Mouse (Mus musculus) limb, embryonic 11.5 days (tissue): ENCODE measurements at regions not wholly inside any gene's neighbourhood (a gene's known extent, or its start where the extent isn't known, plus 50 kb on each side); places are given as distances from the start of the nearest gene placed in this dataset.

ENCODE experiments used
- ATAC-seq: fragments of 200-750 bp; cut with Nextera tagmentation; 2 replicates; pipeline ENCODE4 v1.8.0; 2017; ENCODE audit warnings: low read depth; ENCODE audit not compliant: insufficient number of reproducible peaks, low FRiP score, low TSS enrichment
- DNase-seq: peaks from one replicate; pipeline ENCODE4 v3.0.0-alpha.2; 2015; ENCODE audit warnings: low spot score
- H3K27ac ChIP-seq: fragments of 300-500 bp; sonication (generic); replicated peaks from 2 replicates; pipeline ENCODE4 v1.5.1; 2014; ENCODE audit warnings: low read depth, mild to moderate bottlenecking, low read length
- H3K27me3 ChIP-seq: fragments of 300-500 bp; sonication (generic); 2 replicates; pipeline ENCODE4 v1.6.1; 2014; ENCODE audit warnings: mild to moderate bottlenecking, low read length, mixed read lengths; ENCODE audit not compliant: control insufficient read depth, insufficient read depth
- H3K36me3 ChIP-seq: fragments of 300-500 bp; sonication (generic); 2 replicates; pipeline ENCODE4 v1.6.1; 2014; ENCODE audit warnings: mild to moderate bottlenecking, low read length, moderate library complexity, mixed read lengths; ENCODE audit not compliant: control insufficient read depth, insufficient read depth
- H3K4me1 ChIP-seq: fragments of 300-500 bp; sonication (generic); 2 replicates; pipeline ENCODE4 v1.6.1; 2014; ENCODE audit warnings: low read length, mixed read lengths; ENCODE audit not compliant: control insufficient read depth, insufficient read depth
- H3K4me2 ChIP-seq: fragments of 300-500 bp; sonication (generic); 2 replicates; pipeline ENCODE4 v1.6.1; 2014; ENCODE audit warnings: low read depth, mild to moderate bottlenecking, moderate library complexity; ENCODE audit not compliant: severe bottlenecking
- H3K4me3 ChIP-seq: fragments of 300-500 bp; sonication (generic); 2 replicates; pipeline ENCODE4 v1.5.1; 2014; ENCODE audit warnings: low read depth, low read length
- H3K9ac ChIP-seq: fragments of 300-500 bp; sonication (generic); 2 replicates; pipeline ENCODE4 v1.6.1; 2014; ENCODE audit warnings: mild to moderate bottlenecking, low read length
- H3K9me3 ChIP-seq: fragments of 300-500 bp; sonication (generic); 2 replicates; pipeline ENCODE4 v1.6.1; 2016; ENCODE audit warnings: low read length; ENCODE audit not compliant: control insufficient read depth
- WGBS: fragments of 180-500 bp; shearing (Covaris S2); extraction: QIAGEN DNeasy Blood & Tissue Kit; methylation state at CpG from one replicate; pipeline ENCODE4 v1.1.7; 2014; 5-methylcytosine and 5-hydroxymethylcytosine counted together

GRCm38 (mm10) chr13:54301110-54301509, 70.0 kb upstream of the Cplx2 start:
- no peak for ATAC-seq
- no peaks in the 10 kb centered on the region for H3K27me3 ChIP-seq
- H3K4me2 ChIP-seq, result no peak overlapping the region
- H3K4me1 ChIP-seq, result peaks cover 8% of the 10 kb centered on the region
- no peak overlapping the region for H3K9ac ChIP-seq
- WGBS, result 35% methylated on average over 1 of the region's 1 CpGs
- no peaks in the 10 kb centered on the region for H3K9me3 ChIP-seq
- H3K4me3 ChIP-seq, result no peak overlapping the region
- H3K27ac ChIP-seq, result no peak overlapping the region
- no peak for DNase-seq
- no peaks in the 10 kb centered on the region for H3K36me3 ChIP-seq

- 27% methylated on average over 6 of the region's 6 CpGs for WGBS
- H3K9me3 ChIP-seq, result no peaks in the 10 kb centered on the region
- H3K27me3 ChIP-seq, result no peaks in the 10 kb centered on the region
- no peak overlapping the region for H3K4me3 ChIP-seq
- H3K27ac ChIP-seq, result no peak overlapping the region
- no peak for ATAC-seq
- no peak overlapping the region for H3K4me2 ChIP-seq
- H3K4me1 ChIP-seq, result peaks cover 8% of the 10 kb centered on the region
- DNase-seq, result no peak
- H3K9ac ChIP-seq, result no peak overlapping the region
- no peaks in the 10 kb centered on the region for H3K36me3 ChIP-seq
Observed at GRCm38 (mm10) chr13:54301677-54302076, 69.5 kb upstream of the Cplx2 start.

DNA sequence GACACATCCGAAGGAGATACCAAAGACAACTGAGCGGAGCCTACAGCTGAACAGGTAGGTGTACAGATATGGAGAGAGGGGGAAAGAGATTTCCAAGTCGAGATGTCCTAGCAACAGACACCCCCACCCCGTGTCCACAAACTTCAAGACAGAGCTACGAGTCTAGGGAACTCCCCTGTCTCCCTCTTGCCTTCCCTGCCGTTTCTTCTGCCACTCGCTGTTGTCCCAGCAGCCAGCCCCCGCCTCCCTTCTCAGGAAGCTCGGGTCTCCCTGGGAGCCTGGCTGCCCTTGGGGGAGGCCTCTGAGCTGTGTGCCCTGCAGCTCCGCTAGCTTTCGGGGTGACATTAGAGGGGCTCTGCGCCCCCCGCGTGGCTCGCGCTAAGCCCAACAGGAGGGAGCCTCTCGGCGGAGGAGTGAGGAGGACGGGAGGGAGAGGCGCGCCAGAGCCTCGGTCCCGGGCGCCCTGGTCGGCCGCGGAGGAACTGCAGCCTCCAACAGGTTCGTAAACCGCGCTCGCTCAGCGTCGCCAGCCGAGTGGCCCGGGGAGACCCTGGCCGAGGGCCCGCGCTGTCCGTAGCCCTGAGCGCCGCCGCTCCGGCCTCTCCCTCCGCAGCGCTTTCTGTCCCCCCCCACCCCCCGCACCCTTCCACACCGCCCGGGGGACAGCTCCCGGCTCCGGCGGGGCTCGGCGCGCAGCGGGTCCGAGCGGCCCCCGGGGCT, 68.6 kb upstream of the Cplx2 start:
- H3K9me3 ChIP-seq, result no peaks in the 10 kb centered on the region
- no peaks in the 10 kb centered on the region for H3K27me3 ChIP-seq
- peak; percentile 71 for DNase-seq
- peak overlapping the region; percentile 69 for H3K4me3 ChIP-seq
- ATAC-seq, result peak; percentile 51
- peak overlapping the region; percentile 95 for H3K9ac ChIP-seq
- no peaks in the 10 kb centered on the region for H3K36me3 ChIP-seq
- peaks cover 8% of the 10 kb centered on the region for H3K4me1 ChIP-seq
- peak overlapping the region; percentile 99 for H3K27ac ChIP-seq
- H3K4me2 ChIP-seq, result peak overlapping the region; percentile 79
- under 1% methylated on average over 43 of the region's 58 CpGs for whole genome bisulfite sequencing

GRCm38 (mm10) chr13:54303071-54303924, 67.9 kb upstream of the Cplx2 start:
- DNase-seq (peak; percentile 84), ATAC-seq (peak; percentile 84)
- Histone ChIP-seq H3K4me3 (peak overlapping the region; percentile 69), H3K27ac (peak overlapping the region; percentile 99), H3K36me3 (no peaks in the 10 kb centered on the region), H3K9ac (peak overlapping the region; percentile 95), H3K4me1 (peaks cover 8% of the 10 kb centered on the region), H3K9me3 (no peaks in the 10 kb centered on the region), H3K27me3 (no peaks in the 10 kb centered on the region), H3K4me2 (peak overlapping the region; percentile 79)
- whole genome bisulfite sequencing, result 1% methylated on average over 46 of the region's 54 CpGs

GRCm38 (mm10) chr13:54304251-54304650, 66.9 kb upstream of the Cplx2 start:
- H3K27me3 ChIP-seq, result no peaks in the 10 kb centered on the region
- no peak overlapping the region for H3K4me3 ChIP-seq
- DNase-seq (no peak), ATAC-seq (no peak)
- WGBS, result 62% methylated on average over 5 of the region's 5 CpGs
- H3K27ac ChIP-seq, result no peak overlapping the region
- H3K9ac ChIP-seq, result no peak overlapping the region
- H3K36me3 ChIP-seq, result no peaks in the 10 kb centered on the region
- H3K4me1 ChIP-seq, result peaks cover 8% of the 10 kb centered on the region
- H3K4me2 ChIP-seq, result no peak overlapping the region
- H3K9me3 ChIP-seq, result no peaks in the 10 kb centered on the region

DNA sequence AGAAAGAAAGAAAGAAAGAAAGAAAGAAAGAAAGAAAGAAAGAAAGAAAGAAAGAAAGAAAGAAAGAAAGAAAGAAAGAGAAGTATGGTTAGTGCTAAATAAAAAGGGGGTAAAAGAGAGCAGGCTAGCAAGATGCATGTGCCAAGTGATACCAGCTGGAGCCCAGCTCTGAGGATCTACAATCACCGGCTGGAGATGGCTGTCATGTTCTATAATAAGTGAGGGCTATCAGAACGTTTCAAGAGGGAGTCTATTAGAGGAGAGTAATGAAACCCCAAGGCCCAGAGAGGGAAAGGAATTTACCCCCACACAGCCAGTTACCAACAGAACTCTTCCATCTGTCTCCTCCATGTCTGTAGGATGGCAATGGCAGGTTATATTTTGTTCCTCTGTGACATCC, 62.6 kb upstream of the Cplx2 start:
- DNase-seq, result no peak
- 51% methylated on average over 2 of the region's 2 CpGs for WGBS
- ATAC-seq, result no peak

GRCm38 (mm10) chr13:54309354-54309753, 61.8 kb upstream of the Cplx2 start:
- Histone ChIP-seq H3K36me3 (no peaks in the 10 kb centered on the region), H3K9me3 (no peaks in the 10 kb centered on the region), H3K4me3 (no peak overlapping the region), H3K27me3 (no peaks in the 10 kb centered on the region), H3K27ac (no peak overlapping the region), H3K4me1 (no peaks in the 10 kb centered on the region), H3K9ac (no peak overlapping the region), H3K4me2 (no peak overlapping the region)
- ATAC-seq, result no peak
- WGBS, result 49% methylated on average over 5 of the region's 5 CpGs
- no peak for DNase-seq

More for the DNA sequence above, 62.6 kb upstream of the Cplx2 start:
- Histone ChIP-seq H3K4me1 (peaks cover 6% of the 10 kb centered on the region), H3K27me3 (no peaks in the 10 kb centered on the region), H3K9ac (no peak overlapping the region), H3K27ac (no peak overlapping the region), H3K4me2 (no peak overlapping the region), H3K4me3 (no peak overlapping the region), H3K9me3 (no peaks in the 10 kb centered on the region), H3K36me3 (no peaks in the 10 kb centered on the region)

GRCm38 (mm10) chr13:54310144-54310543, 61.0 kb upstream of the Cplx2 start:
- Histone ChIP-seq H3K4me2 (no peak overlapping the region), H3K4me1 (no peaks in the 10 kb centered on the region), H3K9ac (no peak overlapping the region), H3K36me3 (no peaks in the 10 kb centered on the region), H3K4me3 (no peak overlapping the region), H3K9me3 (no peaks in the 10 kb centered on the region), H3K27ac (no peak overlapping the region), H3K27me3 (no peaks in the 10 kb centered on the region)
- no peak for DNase-seq
- WGBS, result 48% methylated on average over 4 of the region's 4 CpGs
- no peak for ATAC-seq
